Mouse (Mus musculus): ENCODE measurements around the gene Zfp536. TPM values are rescaled to one million over a fixed set of nuclear protein-coding genes. Genes with fewer than 3 reads are reported as not detected.

The Zfp536 gene
- polyA plus RNA-seq, 1 experiment = 0.13 TPM

- no peaks in the 10 kb centered on the region for H3K27me3 ChIP-seq (ENCODE audit: control insufficient read depth, insufficient read depth, low read length)
- no peak overlapping the region for H3K27ac ChIP-seq (ENCODE audit: insufficient read depth, low read length)
- TF ChIP-seq POLR2A (IDR thresholded peaks at IDR 0.05; ENCODE audit: low read depth, low read length) (no peak), CTCF (IDR thresholded peaks at IDR 0.05; ENCODE audit: extremely low read depth, insufficient read depth, insufficient read length, insufficient replicate concordance) (no peak)
- H3K4me3 ChIP-seq (ENCODE audit: extremely low read depth, insufficient read depth, insufficient read length) = no peak overlapping the region
- H3K4me1 ChIP-seq (ENCODE audit: control insufficient read depth, insufficient read depth, insufficient read length) = no peaks in the 10 kb centered on the region; the same call in 1 of the 2 replicates
- no peak for DNase-seq (ENCODE audit: low read depth in 1 of 2, low spot score in 2 of 2)
- no peaks in the 10 kb centered on the region for H3K36me3 ChIP-seq (ENCODE audit: control insufficient read depth, insufficient read depth, low read length)
- 11% methylated on average over 20 of the region's 20 CpGs for WGBS
Measured at GRCm38 (mm10) chr7:37624759-37625340, 148.6 kb downstream of the Zfp536 start.

GRCm38 (mm10) chr7:37623903-37624758 is 149.3 kb downstream of the Zfp536 start:
- Histone ChIP-seq H3K36me3 (ENCODE audit: control insufficient read depth, insufficient read depth, low read length) (no peaks in the 10 kb centered on the region), H3K27me3 (ENCODE audit: control insufficient read depth, insufficient read depth, low read length) (no peaks in the 10 kb centered on the region), H3K4me1 (ENCODE audit: control insufficient read depth, insufficient read depth, insufficient read length) (no peaks in the 10 kb centered on the region; the same call in 1 of the 2 replicates), H3K4me3 (ENCODE audit: extremely low read depth, insufficient read depth, insufficient read length) (no peak overlapping the region; the same call in 1 of the 2 replicates), H3K27ac (ENCODE audit: insufficient read depth, low read length) (no peak overlapping the region)
- no peak for TF ChIP-seq CTCF (IDR thresholded peaks at IDR 0.05; ENCODE audit: extremely low read depth, insufficient read depth, insufficient read length, insufficient replicate concordance)
- no peak for TF ChIP-seq POLR2A (IDR thresholded peaks at IDR 0.05; ENCODE audit: low read depth, low read length)
- DNase-seq (ENCODE audit: low read depth in 1 of 2, low spot score in 2 of 2) = no peak
- 4% methylated on average over 58 of the region's 62 CpGs for WGBS

- Histone ChIP-seq H3K36me3 (ENCODE audit: control insufficient read depth, insufficient read depth, low read length) (no peaks in the 10 kb centered on the region), H3K4me1 (ENCODE audit: control insufficient read depth, insufficient read depth, insufficient read length) (no peaks in the 10 kb centered on the region; the same call in 1 of the 2 replicates), H3K27ac (ENCODE audit: insufficient read depth, low read length) (no peak overlapping the region), H3K27me3 (ENCODE audit: control insufficient read depth, insufficient read depth, low read length) (no peaks in the 10 kb centered on the region), H3K4me3 (ENCODE audit: extremely low read depth, insufficient read depth, insufficient read length) (no peak overlapping the region)
- DNase-seq (ENCODE audit: low read depth in 1 of 2, low spot score in 2 of 2) = no peak
- WGBS = 83% methylated on average over 7 of the region's 7 CpGs
- no peak for TF ChIP-seq CTCF (IDR thresholded peaks at IDR 0.05; ENCODE audit: extremely low read depth, insufficient read depth, insufficient read length, insufficient replicate concordance)
- TF ChIP-seq POLR2A (IDR thresholded peaks at IDR 0.05; ENCODE audit: low read depth, low read length) = no peak
Measured at GRCm38 (mm10) chr7:37619254-37619653, 154.2 kb downstream of the Zfp536 start.

GRCm38 (mm10) chr7:37617880-37618279 is 155.6 kb downstream of the Zfp536 start:
- TF ChIP-seq CTCF (IDR thresholded peaks at IDR 0.05; ENCODE audit: extremely low read depth, insufficient read depth, insufficient read length, insufficient replicate concordance) (no peak), POLR2A (IDR thresholded peaks at IDR 0.05; ENCODE audit: low read depth, low read length) (no peak)
- no peak for DNase-seq (ENCODE audit: low read depth in 1 of 2, low spot score in 2 of 2)
- Histone ChIP-seq H3K27me3 (ENCODE audit: control insufficient read depth, insufficient read depth, low read length) (no peaks in the 10 kb centered on the region), H3K4me1 (ENCODE audit: control insufficient read depth, insufficient read depth, insufficient read length) (no peaks in the 10 kb centered on the region), H3K36me3 (ENCODE audit: control insufficient read depth, insufficient read depth, low read length) (no peaks in the 10 kb centered on the region), H3K4me3 (ENCODE audit: extremely low read depth, insufficient read depth, insufficient read length) (no peak overlapping the region), H3K27ac (ENCODE audit: insufficient read depth, low read length) (no peak overlapping the region)
- WGBS = 83% methylated on average over 2 of the region's 2 CpGs

- DNase-seq (ENCODE audit: low read depth in 1 of 2, low spot score in 2 of 2) = no peak
- H3K4me3 ChIP-seq (ENCODE audit: extremely low read depth, insufficient read depth, insufficient read length) = no peak overlapping the region
- H3K27me3 ChIP-seq (ENCODE audit: control insufficient read depth, insufficient read depth, low read length) = no peaks in the 10 kb centered on the region
- H3K36me3 ChIP-seq (ENCODE audit: control insufficient read depth, insufficient read depth, low read length) = no peaks in the 10 kb centered on the region
- 69% methylated on average over 4 of the region's 4 CpGs for WGBS
- TF ChIP-seq POLR2A (IDR thresholded peaks at IDR 0.05; ENCODE audit: low read depth, low read length) (no peak), CTCF (IDR thresholded peaks at IDR 0.05; ENCODE audit: extremely low read depth, insufficient read depth, insufficient read length, insufficient replicate concordance) (no peak)
- H3K27ac ChIP-seq (ENCODE audit: insufficient read depth, low read length) = no peak overlapping the region
- no peaks in the 10 kb centered on the region for H3K4me1 ChIP-seq (ENCODE audit: control insufficient read depth, insufficient read depth, insufficient read length)
Measured at GRCm38 (mm10) chr7:37615932-37616331, 157.5 kb downstream of the Zfp536 start.

- TF ChIP-seq CTCF (IDR thresholded peaks at IDR 0.05; ENCODE audit: extremely low read depth, insufficient read depth, insufficient read length, insufficient replicate concordance) (no peak), POLR2A (IDR thresholded peaks at IDR 0.05; ENCODE audit: low read depth, low read length) (no peak)
- WGBS = 82% methylated on average over 10 of the region's 10 CpGs
- no peaks in the 10 kb centered on the region for H3K27me3 ChIP-seq (ENCODE audit: control insufficient read depth, insufficient read depth, low read length)
- H3K4me1 ChIP-seq (ENCODE audit: control insufficient read depth, insufficient read depth, insufficient read length) = no peaks in the 10 kb centered on the region
- H3K4me3 ChIP-seq (ENCODE audit: extremely low read depth, insufficient read depth, insufficient read length) = no peak overlapping the region
- H3K27ac ChIP-seq (ENCODE audit: insufficient read depth, low read length) = no peak overlapping the region
- H3K36me3 ChIP-seq (ENCODE audit: control insufficient read depth, insufficient read depth, low read length) = no peaks in the 10 kb centered on the region
- no peak for DNase-seq (ENCODE audit: low read depth in 1 of 2, low spot score in 2 of 2)
Measured at GRCm38 (mm10) chr7:37614381-37614780, 159.1 kb downstream of the Zfp536 start.

- no peaks in the 10 kb centered on the region for H3K4me1 ChIP-seq (ENCODE audit: control insufficient read depth, insufficient read depth, insufficient read length)
- no peak overlapping the region for H3K4me3 ChIP-seq (ENCODE audit: extremely low read depth, insufficient read depth, insufficient read length)
- no peak for DNase-seq (ENCODE audit: low read depth in 1 of 2, low spot score in 2 of 2)
- TF ChIP-seq CTCF (IDR thresholded peaks at IDR 0.05; ENCODE audit: extremely low read depth, insufficient read depth, insufficient read length, insufficient replicate concordance) (no peak), POLR2A (IDR thresholded peaks at IDR 0.05; ENCODE audit: low read depth, low read length) (no peak)
- WGBS = 91% methylated on average over 14 of the region's 14 CpGs
- H3K36me3 ChIP-seq (ENCODE audit: control insufficient read depth, insufficient read depth, low read length) = no peaks in the 10 kb centered on the region
- no peaks in the 10 kb centered on the region for H3K27me3 ChIP-seq (ENCODE audit: control insufficient read depth, insufficient read depth, low read length)
- no peak overlapping the region for H3K27ac ChIP-seq (ENCODE audit: insufficient read depth, low read length)
Measured at GRCm38 (mm10) chr7:37608556-37608955, 164.9 kb downstream of the Zfp536 start.
